Mouse (Mus musculus) bone marrow, adult 2 months (tissue): ENCODE results near the gene Obox2. TPM values are rescaled to one million over a fixed set of nuclear protein-coding genes. Genes with fewer than 3 reads are reported as not detected.
"Not testable (repeated sequence)": the region's sequence is repeated elsewhere in the genome, so short reads cannot be mapped to it uniquely, and the experiment has no call there.

ENCODE experiments used
- H3K27ac ChIP-seq: fragments of 200-500 bp; 2 replicates; pipeline ENCODE4 v1.5.1; 2012; ENCODE audit warnings: low read depth, mild to moderate bottlenecking, control low read depth, inconsistent platforms, low read length; ENCODE audit not compliant: control insufficient read depth, poor library complexity, insufficient read depth
- H3K4me1 ChIP-seq: fragments of 200-500 bp; 2 replicates; pipeline ENCODE4 v1.6.1; 2011; ENCODE audit warnings: low read length; ENCODE audit not compliant: control insufficient read depth, insufficient read depth
- H3K4me3 ChIP-seq: fragments of 200-500 bp; replicated peaks from 2 replicates; pipeline ENCODE3; 2011; ENCODE audit warnings: mild to moderate bottlenecking, low read depth, low read length, control low read depth; ENCODE audit not compliant: control insufficient read depth
- WGBS: fragments of 180-500 bp; shearing (Covaris S2); methylation state at CpG from one replicate; pipeline ENCODE4 v1.1.7; 2018; 5-methylcytosine and 5-hydroxymethylcytosine counted together
- polyA plus RNA-seq: library from polyadenylated mRNA; stranded (reverse); fragments of >200 nt; gene quantifications from 2 replicates; pipeline ENCODE4 v1.2.4, GENCODE M21; 2011; ENCODE audit warnings: low replicate concordance; ENCODE audit not compliant: missing spikeins, insufficient read depth, insufficient read length

Obox2 gene
- not detected in 2 replicates for polyA plus RNA-seq

DNA sequence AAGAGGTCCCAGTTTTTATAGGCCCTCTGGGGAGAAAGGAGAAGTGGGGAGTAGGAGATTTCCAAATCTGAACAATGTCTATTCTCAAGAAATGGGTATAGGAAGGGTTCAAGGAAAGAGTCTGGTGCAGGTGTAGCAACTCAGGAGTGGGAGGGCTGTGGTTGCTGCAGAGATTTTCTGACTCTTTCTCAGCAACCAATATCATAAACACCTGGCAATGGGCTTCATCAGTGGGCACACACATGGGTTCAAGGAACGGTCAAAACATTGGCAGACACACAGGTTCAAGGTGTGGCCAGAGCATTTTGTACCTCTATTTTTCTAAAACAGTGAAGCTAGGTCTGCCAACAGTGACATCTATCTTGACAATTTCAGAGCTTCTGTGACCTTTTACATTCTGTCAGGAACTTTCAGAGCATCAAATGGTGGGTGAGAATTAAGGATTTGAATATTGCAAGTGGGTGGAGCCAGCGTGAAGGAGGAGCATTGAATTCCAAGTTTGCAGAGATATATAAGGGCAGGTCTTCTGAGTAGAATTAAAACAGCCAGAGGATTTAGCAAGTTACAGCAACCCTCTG, at the start of gene Obox2, which contains the start of gene Obox1:
TSS of gene Obox2 (plus strand) at position 301 of the 578 bp plus-strand sequence.
TSS of gene Obox1 (plus strand) at position 528 of the 578 bp plus-strand sequence.
- H3K4me1 ChIP-seq, H3K27ac ChIP-seq, H3K4me3 ChIP-seq: not testable (repeated sequence)
- no CpG with 5 or more reads among the region's 2 CpGs for WGBS

DNA sequence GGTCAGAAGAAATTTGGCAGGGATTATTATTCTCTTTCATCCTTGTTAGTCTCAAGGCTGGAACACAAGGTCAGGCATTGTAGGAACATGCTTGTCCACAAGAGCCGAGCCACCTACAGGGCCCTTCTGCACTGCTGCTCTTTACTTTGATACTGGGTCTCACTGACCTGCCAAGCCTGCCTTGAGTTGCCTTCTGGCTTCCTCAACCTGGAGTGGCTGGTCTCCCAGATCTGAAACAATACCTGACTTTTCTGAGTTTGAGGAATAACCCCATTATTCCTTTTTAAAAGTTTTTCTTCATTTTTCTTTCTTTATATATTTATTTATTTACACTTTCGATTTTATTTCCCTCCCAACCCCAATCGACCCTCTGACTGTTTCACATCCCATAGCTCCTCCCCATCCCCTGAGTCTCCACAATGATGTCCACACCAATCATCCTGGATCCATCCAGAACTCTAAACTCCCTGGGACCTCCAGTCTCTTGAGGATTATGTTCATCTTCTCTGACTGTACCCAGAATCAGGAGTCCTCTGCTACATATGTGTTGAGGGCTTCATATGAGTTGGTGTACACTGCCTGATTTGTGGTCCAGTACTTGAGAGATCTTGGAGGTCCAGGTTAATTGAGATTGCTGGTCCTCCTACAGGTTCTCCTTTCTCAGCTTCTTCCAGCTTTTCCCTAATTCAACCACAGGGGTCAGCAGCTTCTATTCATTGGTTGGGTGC, 10.8 kb downstream of the Obox2 start:
- H3K4me3 ChIP-seq, H3K27ac ChIP-seq, H3K4me1 ChIP-seq: not testable (repeated sequence)
- 50% methylated on average over 3 of the region's 3 CpGs for WGBS

DNA sequence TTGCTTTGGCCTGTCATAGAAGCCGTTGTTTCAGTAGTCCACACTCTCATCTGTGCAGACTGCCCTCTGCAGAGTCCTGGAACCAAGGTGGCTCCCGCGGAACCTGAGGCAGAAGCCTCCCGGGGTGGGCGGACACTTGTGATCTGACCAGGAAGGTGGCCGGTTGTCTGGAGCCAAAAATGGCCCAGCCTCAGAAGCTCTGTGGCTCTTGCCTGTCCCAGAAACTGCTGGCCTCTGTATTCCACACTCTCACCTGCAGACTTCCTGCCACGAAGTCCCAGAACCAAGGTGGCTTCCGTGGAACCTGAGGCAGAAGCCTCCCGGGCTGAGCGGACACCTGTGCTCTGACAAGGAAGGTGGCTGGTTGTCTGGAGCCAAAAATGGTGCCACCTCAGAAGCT, 18.3 kb downstream of the Obox2 start:
- H3K4me1 ChIP-seq, H3K27ac ChIP-seq, H3K4me3 ChIP-seq: not testable (repeated sequence)
- WGBS, result 82% methylated on average over 10 of the region's 10 CpGs

DNA sequence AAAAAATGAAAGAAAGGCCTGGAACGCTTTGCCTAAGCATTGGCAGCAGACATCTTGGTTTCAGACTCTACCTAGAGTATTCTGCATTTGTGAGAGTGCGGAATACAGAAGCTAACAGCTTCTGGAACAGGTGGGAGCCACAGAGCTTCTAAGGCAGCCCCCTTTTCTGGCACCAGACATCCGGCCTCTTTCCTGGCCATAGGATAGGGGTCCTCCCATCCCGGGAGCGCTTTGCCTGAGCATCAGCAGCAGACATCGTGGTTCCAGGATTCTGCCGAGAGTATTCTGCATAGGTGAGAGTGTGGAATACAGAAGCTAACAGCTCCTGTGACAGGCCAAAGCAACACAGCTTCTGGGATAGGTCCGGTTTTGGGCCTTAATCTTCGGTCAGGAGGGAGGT, 29.5 kb downstream of the Obox2 start:
- not testable (repeated sequence) for H3K27ac ChIP-seq, H3K4me3 ChIP-seq, H3K4me1 ChIP-seq
- 75% methylated on average over 9 of the region's 9 CpGs for WGBS

DNA sequence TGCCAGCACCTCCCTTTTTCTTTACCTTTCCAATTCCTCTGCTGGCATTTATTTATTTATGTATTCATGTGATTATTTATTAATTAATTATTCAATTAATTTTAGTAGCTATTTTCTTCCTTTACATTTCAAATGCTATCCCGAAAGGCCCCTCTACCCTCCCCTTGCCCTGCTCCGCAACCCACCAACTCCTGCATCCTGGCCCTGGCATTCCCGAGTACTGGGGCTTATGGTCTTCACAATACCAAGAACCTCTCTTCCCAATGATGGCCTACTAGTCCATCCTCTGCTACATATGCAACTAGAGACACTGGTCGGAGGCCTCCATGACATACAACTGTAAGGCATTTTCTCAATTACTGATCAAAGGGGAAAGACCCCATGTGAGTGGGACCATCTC, 37.0 kb downstream of the Obox2 start:
- WGBS, result 78% methylated on average over 4 of the region's 4 CpGs
- not testable (repeated sequence) for H3K27ac ChIP-seq, H3K4me1 ChIP-seq, H3K4me3 ChIP-seq

Other genes starting within 250 kb of the Obox2 start
- not detected in 2 replicates for gene Obox1, start 227 bp downstream of the Obox2 start, polyA plus RNA-seq